Mouse (Mus musculus) Patski (cell line): ENCODE measurements around the gene Camk2d. TPM values are rescaled to one million over a fixed set of nuclear protein-coding genes. Genes with fewer than 3 reads are reported as not detected.

ENCODE experiments used
- ATAC-seq: fragments of 100-300 bp; one replicate; pipeline ENCODE4 v1.8.0; 2021
- CTCF ChIA-PET: fragments of 350-600 bp; sonication (Branson Sonifier 250); formaldehyde crosslinking; loops from one replicate; lab custom pipeline; 2022; ENCODE audit warnings: inconsistent platforms; lab: Charles Lee
- POLR2A ChIA-PET: fragments of 350-600 bp; sonication (Branson Sonifier 250); formaldehyde crosslinking; loops from one replicate; lab custom pipeline; 2022; ENCODE audit warnings: antibody characterized with exemption, inconsistent platforms; lab: Charles Lee
- DNase-seq: peaks from one replicate; pipeline ENCODE4 v3.0.0-alpha.2; 2011; ENCODE audit warnings: low read depth, low spot score
- H3K27me3 ChIP-seq: fragments of 371-371 bp; one replicate; pipeline ENCODE4 v1.5.1; 2021
- CTCF ChIP-seq: fragments of 100-300 bp; IDR thresholded peaks from one replicate; pipeline ENCODE4 v1.5.1; 2021
- in situ Hi-C: fragments of 300-500 bp; cut with MboI; formaldehyde crosslinking; loops from 3 replicates; pipeline ENCODE4 v1.11.1; 2018; ENCODE audit warnings: low pct_unique_long_range_greater_than_20kb, mixed read lengths
- polyA plus RNA-seq: library from polyadenylated mRNA; unstranded; gene quantifications from one replicate; pipeline ENCODE4 v1.2.3, GENCODE M21; 2021

Gene Camk2d
- polyA plus RNA-seq, 1 experiment from 2014 or later = 99.0 TPM

- CTCF ChIA-PET = no interaction called here
- DNase-seq = no peak
- ATAC-seq = no peak
- no peaks in the 10 kb centered on the region for H3K27me3 ChIP-seq
- in situ Hi-C loops = no loop called here
- TF ChIP-seq CTCF = no peak
- POLR2A ChIA-PET = interaction anchor here (1.6 kb wide), 1 partner anchor 9 kb away, joined by 4 read pairs; no protein-coding TSS in a partner anchor
These were observed 47.2 kb downstream of the Camk2d start for GRCm38 (mm10) chr3:126643071-126644010.

GRCm38 (mm10) chr3:126650332-126650731 is 54.2 kb downstream of the Camk2d start:
- no peaks in the 10 kb centered on the region for H3K27me3 ChIP-seq
- in situ Hi-C loops = no loop called here
- CTCF ChIA-PET = interaction anchor here (0.8 to 1.5 kb wide), 3 partner anchors 15 to 47 kb away, joined by 3 to 4 read pairs (median 4); no protein-coding TSS in a partner anchor
- no peak for TF ChIP-seq CTCF
- ATAC-seq (no peak), DNase-seq (no peak)
- POLR2A ChIA-PET = no interaction called here

- in situ Hi-C loops = no loop called here
- DNase-seq (no peak), ATAC-seq (no peak)
- CTCF ChIA-PET = interaction anchor here (1.1 kb wide), 1 partner anchor 121 kb away, joined by 3 read pairs; no protein-coding TSS in a partner anchor
- POLR2A ChIA-PET = no interaction called here
- TF ChIP-seq CTCF = no peak
- no peaks in the 10 kb centered on the region for H3K27me3 ChIP-seq
These were observed 54.6 kb downstream of the Camk2d start for GRCm38 (mm10) chr3:126650747-126651146.

GRCm38 (mm10) chr3:126652361-126652760 is 56.3 kb downstream of the Camk2d start:
- CTCF ChIA-PET = interaction anchor here (1.0 to 2.7 kb wide), 3 partner anchors 11 to 22 kb away, joined by 3 to 7 read pairs (median 4); no protein-coding TSS in a partner anchor
- POLR2A ChIA-PET = interaction anchor here (1.0 to 1.5 kb wide), 2 partner anchors 10 to 40 kb away, joined by 3 to 4 read pairs; no protein-coding TSS in a partner anchor
- no peak for DNase-seq
- TF ChIP-seq CTCF = no peak
- no peaks in the 10 kb centered on the region for H3K27me3 ChIP-seq
- ATAC-seq = no peak
- in situ Hi-C loops = no loop called here

- DNase-seq (no peak), ATAC-seq (no peak)
- CTCF ChIA-PET = interaction anchor here (0.7 to 2.7 kb wide), 2 partner anchors 14 to 18 kb away, joined by 3 to 7 read pairs; no protein-coding TSS in a partner anchor
- POLR2A ChIA-PET = no interaction called here
- no peak for TF ChIP-seq CTCF
- in situ Hi-C loops = no loop called here
- no peaks in the 10 kb centered on the region for H3K27me3 ChIP-seq
These were observed 57.0 kb downstream of the Camk2d start for GRCm38 (mm10) chr3:126653118-126653517.

GRCm38 (mm10) chr3:126656173-126656572 is 60.1 kb downstream of the Camk2d start:
- in situ Hi-C loops = no loop called here
- CTCF ChIA-PET = interaction anchor here (1.6 kb wide), 1 partner anchor 19 kb away, joined by 3 read pairs; no protein-coding TSS in a partner anchor
- H3K27me3 ChIP-seq = no peaks in the 10 kb centered on the region
- ATAC-seq = no peak
- TF ChIP-seq CTCF = no peak
- no peak for DNase-seq
- POLR2A ChIA-PET = no interaction called here

- POLR2A ChIA-PET = interaction anchor here (0.5 kb wide), 1 partner anchor 35 kb away, joined by 5 read pairs; no protein-coding TSS in a partner anchor
These were observed 61.8 kb downstream of the Camk2d start for GRCm38 (mm10) chr3:126657895-126658294.

GRCm38 (mm10) chr3:126658791-126659190 is 62.7 kb downstream of the Camk2d start:
- no peak for DNase-seq
- in situ Hi-C loops = no loop called here
- no peaks in the 10 kb centered on the region for H3K27me3 ChIP-seq
- no peak for ATAC-seq
- POLR2A ChIA-PET = no interaction called here
- TF ChIP-seq CTCF = no peak
- CTCF ChIA-PET = interaction anchor here (1.2 to 1.7 kb wide), 3 partner anchors 12 to 28 kb away, joined by 3 to 5 read pairs (median 3); no protein-coding TSS in a partner anchor

More at GRCm38 (mm10) chr3:126657895-126658294, 61.8 kb downstream of the Camk2d start:
- no peak for TF ChIP-seq CTCF
- ATAC-seq (no peak), DNase-seq (no peak)
- CTCF ChIA-PET = interaction anchor here (1.2 to 1.7 kb wide), 2 partner anchors 24 to 27 kb away, joined by 5 read pairs; no protein-coding TSS in a partner anchor
- in situ Hi-C loops = no loop called here
- H3K27me3 ChIP-seq = no peaks in the 10 kb centered on the region

GRCm38 (mm10) chr3:126659235-126659634 is 63.1 kb downstream of the Camk2d start:
- H3K27me3 ChIP-seq = no peaks in the 10 kb centered on the region
- ATAC-seq = no peak
- CTCF ChIA-PET = interaction anchor here (0.8 to 1.3 kb wide), 3 partner anchors 11 to 24 kb away, joined by 3 read pairs; no protein-coding TSS in a partner anchor
- in situ Hi-C loops = no loop called here
- no peak for DNase-seq
- POLR2A ChIA-PET = no interaction called here
- TF ChIP-seq CTCF = no peak

GRCm38 (mm10) chr3:126659832-126660564 is 63.9 kb downstream of the Camk2d start:
- CTCF ChIA-PET = interaction anchor here (0.8 to 1.4 kb wide), 5 partner anchors 11 to 62 kb away, joined by 3 read pairs; no protein-coding TSS in a partner anchor
- in situ Hi-C loops = no loop called here
- TF ChIP-seq CTCF = no peak
- POLR2A ChIA-PET = interaction anchor here (1.4 kb wide), 1 partner anchor 34 kb away, joined by 5 read pairs; no protein-coding TSS in a partner anchor
- DNase-seq (no peak), ATAC-seq (no peak)
- no peaks in the 10 kb centered on the region for H3K27me3 ChIP-seq
